Mouse (Mus musculus): ENCODE measurements around the gene Col27a1. TPM values are rescaled to one million over a fixed set of nuclear protein-coding genes. Genes with fewer than 3 reads are reported as not detected.

Gene Col27a1
- total RNA-seq, 1 experiment from 2014 or later = 8.1 TPM

GRCm38 (mm10) chr4:63225373-63225772, 11.6 kb downstream of the Col27a1 start:
- DNase-seq = no peak

GRCm38 (mm10) chr4:63226164-63226882, 12.5 kb downstream of the Col27a1 start:
- DNase-seq = no peak

- DNase-seq = no peak
These were observed 13.1 kb downstream of the Col27a1 start for GRCm38 (mm10) chr4:63226883-63227235.

- peak; percentile 68 for DNase-seq
These were observed 15.1 kb downstream of the Col27a1 start for GRCm38 (mm10) chr4:63228943-63229342.

GRCm38 (mm10) chr4:63229991-63230581, 16.3 kb downstream of the Col27a1 start:
- DNase-seq = peak; percentile 54

- peak; percentile 76 for DNase-seq
These were observed 17.3 kb downstream of the Col27a1 start for GRCm38 (mm10) chr4:63231121-63231520.

GRCm38 (mm10) chr4:63232542-63233020, 18.8 kb downstream of the Col27a1 start:
- no peak for DNase-seq

- DNase-seq = peak; percentile 60
These were observed 20.0 kb downstream of the Col27a1 start for GRCm38 (mm10) chr4:63233557-63234452.

GRCm38 (mm10) chr4:63234852-63235251, 21.0 kb downstream of the Col27a1 start:
- DNase-seq = no peak

- DNase-seq = no peak
These were observed 22.4 kb downstream of the Col27a1 start for GRCm38 (mm10) chr4:63236235-63236634.

GRCm38 (mm10) chr4:63237225-63237624, 23.4 kb downstream of the Col27a1 start:
- no peak for DNase-seq

GRCm38 (mm10) chr4:63238141-63238540, 24.3 kb downstream of the Col27a1 start:
- no peak for DNase-seq

GRCm38 (mm10) chr4:63238722-63239121, 24.9 kb downstream of the Col27a1 start:
- DNase-seq = no peak

- no peak for DNase-seq
These were observed 27.2 kb downstream of the Col27a1 start for GRCm38 (mm10) chr4:63241031-63241430.

- no peak for DNase-seq
These were observed 34.2 kb downstream of the Col27a1 start for GRCm38 (mm10) chr4:63247991-63248390.

- DNase-seq = peak; percentile 72
These were observed 35.1 kb downstream of the Col27a1 start for GRCm38 (mm10) chr4:63248951-63249350.

- DNase-seq = no peak
These were observed 38.0 kb downstream of the Col27a1 start for GRCm38 (mm10) chr4:63251760-63252159.

GRCm38 (mm10) chr4:63253716-63254115, 39.9 kb downstream of the Col27a1 start:
- DNase-seq = no peak

GRCm38 (mm10) chr4:63254151-63254550, 40.3 kb downstream of the Col27a1 start:
- no peak for DNase-seq

- no peak for DNase-seq
These were observed 42.6 kb downstream of the Col27a1 start for GRCm38 (mm10) chr4:63256371-63256770.

- no peak for DNase-seq
These were observed 43.5 kb downstream of the Col27a1 start for GRCm38 (mm10) chr4:63257346-63257745.

- no peak for DNase-seq
These were observed 44.3 kb downstream of the Col27a1 start for GRCm38 (mm10) chr4:63258096-63258495.

- no peak for DNase-seq
These were observed 45.3 kb downstream of the Col27a1 start for GRCm38 (mm10) chr4:63259066-63259465.
